Mouse (Mus musculus): ENCODE measurements around the gene Zic4. TPM values are rescaled to one million over a fixed set of nuclear protein-coding genes. Genes with fewer than 3 reads are reported as not detected.

Zic4 gene
- polyA plus RNA-seq, 1 experiment from 2014 or later: not detected

DNA sequence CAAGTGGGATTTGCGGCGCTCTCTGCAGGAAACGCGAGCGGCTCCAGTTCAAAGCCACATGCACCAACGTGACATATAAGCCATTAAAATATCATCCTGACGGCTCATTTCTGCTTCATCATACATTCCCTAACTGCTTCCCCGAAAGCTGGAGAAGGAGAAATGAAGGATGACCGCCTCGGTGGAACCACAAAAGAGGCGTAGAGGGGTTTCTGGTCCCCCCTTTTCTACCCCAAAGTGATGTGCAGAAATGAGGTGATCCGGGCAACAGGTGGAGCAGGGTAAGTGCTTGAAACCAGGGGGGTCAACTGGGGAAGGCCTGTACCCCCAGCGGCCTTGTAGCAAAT is 6.7 kb downstream of the Zic4 start:
- peaks cover 89% of the 10 kb centered on the region for H3K27me3 ChIP-seq (ENCODE audit: control insufficient read depth, insufficient read depth, low read depth, low read length)
- no peak overlapping the region for H3K4me3 ChIP-seq (ENCODE audit: low read length)
- H3K27ac ChIP-seq (ENCODE audit: low read length): no peak overlapping the region
- no peaks in the 10 kb centered on the region for H3K36me3 ChIP-seq (ENCODE audit: control insufficient read depth, insufficient read depth, low read length)
- peaks cover 9% of the 10 kb centered on the region; the same call in 1 of the 2 replicates for H3K4me1 ChIP-seq (replicated peaks; ENCODE audit: control insufficient read depth, insufficient read depth, low read length)
- H3K4me2 ChIP-seq (ENCODE audit: low read depth, low read length): no peak overlapping the region
- WGBS: 5% methylated on average over 13 of the region's 13 CpGs
- no peak for ATAC-seq (ENCODE audit: low read depth)
- H3K9ac ChIP-seq (ENCODE audit: low read length): no peak overlapping the region
- no peaks in the 10 kb centered on the region for H3K9me3 ChIP-seq (ENCODE audit: control insufficient read depth, low read length)

DNA sequence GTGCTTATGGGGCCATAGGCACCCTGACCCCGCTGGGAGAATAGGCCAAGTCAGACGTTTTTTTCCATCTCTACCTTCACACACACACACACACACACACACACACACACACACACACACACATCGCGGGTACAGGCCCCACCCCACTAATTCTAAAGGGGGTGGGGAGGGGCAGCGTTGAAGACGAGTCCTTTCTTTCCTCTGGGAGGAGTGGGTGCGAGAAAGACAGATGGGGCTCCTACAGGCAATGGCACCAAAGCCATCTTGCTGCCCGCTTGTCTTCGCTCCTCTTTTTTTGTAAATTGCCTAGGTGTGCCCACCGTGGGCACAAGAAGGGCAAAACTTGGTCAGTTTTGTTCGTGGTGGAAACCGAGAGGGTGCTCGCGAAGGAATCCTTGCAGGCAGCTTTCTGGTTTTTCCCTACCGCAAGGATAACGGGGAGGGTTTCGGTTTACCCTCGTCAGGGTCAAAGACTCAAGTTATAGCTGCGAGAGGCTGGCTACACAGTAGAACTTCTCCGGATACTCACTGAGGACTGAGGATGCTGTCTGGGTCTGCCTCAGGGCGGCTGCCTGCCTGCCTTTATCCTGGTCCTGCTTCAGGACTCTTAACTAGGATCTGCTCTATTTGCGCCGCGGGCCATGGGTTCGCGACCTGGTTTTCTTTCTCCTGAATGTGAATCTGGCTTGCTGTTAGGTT is 7.2 kb downstream of the Zic4 start:
- no peaks in the 10 kb centered on the region for H3K36me3 ChIP-seq (ENCODE audit: control insufficient read depth, insufficient read depth, low read length)
- peaks cover 88% of the 10 kb centered on the region for H3K27me3 ChIP-seq (ENCODE audit: control insufficient read depth, insufficient read depth, low read depth, low read length)
- H3K4me3 ChIP-seq (ENCODE audit: low read length): no peak overlapping the region
- peaks cover 8% of the 10 kb centered on the region; the same call in 1 of the 2 replicates for H3K4me1 ChIP-seq (replicated peaks; ENCODE audit: control insufficient read depth, insufficient read depth, low read length)
- no peak overlapping the region for H3K9ac ChIP-seq (ENCODE audit: low read length)
- ATAC-seq (ENCODE audit: low read depth): no peak
- no peak overlapping the region for H3K4me2 ChIP-seq (ENCODE audit: low read depth, low read length)
- H3K9me3 ChIP-seq (ENCODE audit: control insufficient read depth, low read length): no peaks in the 10 kb centered on the region
- no peak overlapping the region for H3K27ac ChIP-seq (ENCODE audit: low read length)
- WGBS: 6% methylated on average over 26 of the region's 26 CpGs

- H3K4me3 ChIP-seq (ENCODE audit: low read length): no peak overlapping the region
- H3K36me3 ChIP-seq (ENCODE audit: control insufficient read depth, insufficient read depth, low read length): no peaks in the 10 kb centered on the region
- no peaks in the 10 kb centered on the region for H3K4me1 ChIP-seq (replicated peaks; ENCODE audit: control insufficient read depth, insufficient read depth, low read length)
- no peak overlapping the region for H3K4me2 ChIP-seq (ENCODE audit: low read depth, low read length)
- no peak overlapping the region for H3K27ac ChIP-seq (ENCODE audit: low read length)
- H3K9ac ChIP-seq (ENCODE audit: low read length): no peak overlapping the region
- WGBS: 13% methylated on average over 6 of the region's 6 CpGs
- ATAC-seq (ENCODE audit: low read depth): no peak
- H3K27me3 ChIP-seq (ENCODE audit: control insufficient read depth, insufficient read depth, low read depth, low read length): peaks cover 86% of the 10 kb centered on the region
- no peaks in the 10 kb centered on the region for H3K9me3 ChIP-seq (ENCODE audit: control insufficient read depth, low read length)
Measured at GRCm38 (mm10) chr9:91370191-91370708, 8.0 kb downstream of the Zic4 start.

DNA sequence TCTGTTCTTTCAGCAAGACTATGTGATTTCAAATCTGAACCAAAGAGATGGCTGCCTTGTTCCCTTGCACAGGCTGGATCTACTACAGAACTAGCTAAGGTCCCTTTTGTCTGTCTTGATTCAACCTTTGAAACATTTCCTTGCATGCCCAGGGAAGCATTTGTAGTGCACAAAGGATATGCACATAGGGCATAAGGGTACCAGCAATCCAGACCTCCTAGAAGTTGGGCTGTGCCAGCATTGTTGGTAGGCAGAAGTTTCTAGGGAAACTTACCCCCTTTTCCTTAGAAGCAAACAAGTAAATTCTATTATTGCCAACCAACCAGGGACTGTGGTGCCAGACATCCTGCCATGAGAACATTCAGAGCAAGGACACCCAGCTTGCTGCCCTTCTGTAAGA is 8.8 kb downstream of the Zic4 start:
- no peak for ATAC-seq (ENCODE audit: low read depth)
- Histone ChIP-seq H3K36me3 (ENCODE audit: control insufficient read depth, insufficient read depth, low read length) (no peaks in the 10 kb centered on the region), H3K4me2 (ENCODE audit: low read depth, low read length) (no peak overlapping the region), H3K9ac (ENCODE audit: low read length) (no peak overlapping the region), H3K4me1 (replicated peaks; ENCODE audit: control insufficient read depth, insufficient read depth, low read length) (no peaks in the 10 kb centered on the region), H3K4me3 (ENCODE audit: low read length) (no peak overlapping the region), H3K27ac (ENCODE audit: low read length) (no peak overlapping the region), H3K9me3 (ENCODE audit: control insufficient read depth, low read length) (no peaks in the 10 kb centered on the region), H3K27me3 (ENCODE audit: control insufficient read depth, insufficient read depth, low read depth, low read length) (peaks cover 89% of the 10 kb centered on the region)

DNA sequence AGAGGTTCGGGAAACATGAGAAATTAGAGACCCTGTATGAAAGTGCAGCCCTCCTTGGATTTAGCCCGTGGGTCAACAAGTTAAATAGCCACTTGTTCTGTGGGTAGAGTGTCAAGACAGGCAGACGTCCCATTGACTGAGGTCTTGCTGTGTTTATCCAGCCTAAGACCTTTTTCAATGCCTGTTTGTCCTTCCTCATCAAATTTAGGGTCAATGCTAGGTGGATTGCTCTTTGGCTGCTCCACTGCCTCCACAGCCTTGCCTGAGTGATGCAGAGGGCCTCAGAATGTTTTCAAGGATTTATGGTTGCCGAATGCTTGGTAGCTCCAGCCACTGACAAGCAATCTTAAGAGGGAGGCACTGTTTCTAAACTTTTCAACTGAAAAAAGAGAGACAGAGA is 9.4 kb downstream of the Zic4 start:
- no peak for ATAC-seq (ENCODE audit: low read depth)
- H3K4me3 ChIP-seq (ENCODE audit: low read length): no peak overlapping the region
- H3K27ac ChIP-seq (ENCODE audit: low read length): no peak overlapping the region
- H3K27me3 ChIP-seq (ENCODE audit: control insufficient read depth, insufficient read depth, low read depth, low read length): peaks cover 91% of the 10 kb centered on the region
- H3K4me2 ChIP-seq (ENCODE audit: low read depth, low read length): no peak overlapping the region
- WGBS: 10% methylated on average over 4 of the region's 4 CpGs
- H3K36me3 ChIP-seq (ENCODE audit: control insufficient read depth, insufficient read depth, low read length): no peaks in the 10 kb centered on the region
- H3K9me3 ChIP-seq (ENCODE audit: control insufficient read depth, low read length): no peaks in the 10 kb centered on the region
- no peaks in the 10 kb centered on the region for H3K4me1 ChIP-seq (replicated peaks; ENCODE audit: control insufficient read depth, insufficient read depth, low read length)
- no peak overlapping the region for H3K9ac ChIP-seq (ENCODE audit: low read length)

DNA sequence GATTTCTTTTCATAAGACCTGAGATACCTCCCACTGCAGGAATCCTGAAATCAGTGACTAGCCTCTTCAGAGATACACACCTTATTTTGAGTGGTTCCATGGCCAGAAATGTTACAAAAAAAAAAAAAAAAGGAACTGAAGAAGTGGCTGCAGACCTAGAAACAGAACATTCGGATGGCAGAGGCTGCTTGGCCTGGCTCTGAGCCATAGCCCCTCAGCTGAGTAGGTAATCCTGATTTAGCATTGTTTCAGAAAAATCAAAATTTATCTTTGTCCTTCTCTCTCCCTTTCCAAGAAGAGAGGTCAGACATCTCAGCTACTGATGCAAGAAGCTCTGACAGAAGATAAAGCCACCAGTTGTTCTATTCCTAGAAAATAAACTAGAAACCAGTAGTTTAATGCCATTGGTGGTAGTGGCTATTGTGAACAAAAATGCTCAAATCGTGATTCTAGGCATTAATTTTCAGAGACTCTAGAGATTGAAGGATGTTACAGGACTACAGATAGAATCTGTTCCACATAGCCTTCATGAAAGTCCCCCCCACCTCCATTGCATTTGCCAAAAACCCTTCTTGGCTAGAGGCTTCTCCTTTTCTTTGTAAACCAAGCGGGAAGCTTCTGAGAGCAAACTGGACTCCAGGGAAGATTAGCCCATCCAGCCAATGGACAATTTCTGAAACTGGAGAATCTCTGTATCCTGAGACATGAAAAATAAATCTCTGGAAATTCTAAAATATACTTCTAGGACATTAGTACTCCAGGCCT is 11.8 kb downstream of the Zic4 start:
- Histone ChIP-seq H3K36me3 (ENCODE audit: control insufficient read depth, insufficient read depth, low read length) (no peaks in the 10 kb centered on the region), H3K4me1 (replicated peaks; ENCODE audit: control insufficient read depth, insufficient read depth, low read length) (no peaks in the 10 kb centered on the region), H3K27me3 (ENCODE audit: control insufficient read depth, insufficient read depth, low read depth, low read length) (peaks cover 92% of the 10 kb centered on the region), H3K9me3 (ENCODE audit: control insufficient read depth, low read length) (no peaks in the 10 kb centered on the region), H3K27ac (ENCODE audit: low read length) (no peak overlapping the region), H3K4me2 (ENCODE audit: low read depth, low read length) (no peak overlapping the region), H3K9ac (ENCODE audit: low read length) (no peak overlapping the region), H3K4me3 (ENCODE audit: low read length) (no peak overlapping the region)
- ATAC-seq (ENCODE audit: low read depth): no peak
- WGBS: 26% methylated on average over 3 of the region's 3 CpGs

DNA sequence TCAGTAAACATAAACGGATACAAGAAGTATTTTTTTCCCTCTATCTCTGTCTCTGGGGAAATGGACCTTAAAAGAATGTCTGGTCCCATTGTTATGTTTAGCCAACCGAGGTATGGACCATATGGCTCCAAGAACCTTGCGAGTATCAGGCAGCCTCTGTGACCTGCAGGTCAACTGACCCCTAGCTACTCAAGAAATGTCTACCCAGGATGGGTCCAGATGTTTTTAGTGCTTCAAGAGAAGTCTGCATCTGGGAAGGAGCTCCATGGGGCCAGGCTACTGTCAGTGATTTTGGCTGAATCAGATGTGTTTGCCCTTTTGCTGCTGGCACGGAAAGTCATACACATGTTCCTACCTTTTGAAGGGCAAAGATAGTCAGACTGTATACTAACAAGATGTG is 12.5 kb downstream of the Zic4 start:
- WGBS: 8% methylated on average over 4 of the region's 4 CpGs
- no peaks in the 10 kb centered on the region for H3K4me1 ChIP-seq (replicated peaks; ENCODE audit: control insufficient read depth, insufficient read depth, low read length)
- H3K36me3 ChIP-seq (ENCODE audit: control insufficient read depth, insufficient read depth, low read length): no peaks in the 10 kb centered on the region
- no peak overlapping the region for H3K4me3 ChIP-seq (ENCODE audit: low read length)
- ATAC-seq (ENCODE audit: low read depth): no peak
- no peaks in the 10 kb centered on the region for H3K9me3 ChIP-seq (ENCODE audit: control insufficient read depth, low read length)
- H3K9ac ChIP-seq (ENCODE audit: low read length): no peak overlapping the region
- H3K4me2 ChIP-seq (ENCODE audit: low read depth, low read length): no peak overlapping the region
- H3K27ac ChIP-seq (ENCODE audit: low read length): no peak overlapping the region
- peaks cover 92% of the 10 kb centered on the region for H3K27me3 ChIP-seq (ENCODE audit: control insufficient read depth, insufficient read depth, low read depth, low read length)

GRCm38 (mm10) chr9:91377036-91377872 is 15.0 kb downstream of the Zic4 start:
- Histone ChIP-seq H3K9me3 (ENCODE audit: control insufficient read depth, low read length) (no peaks in the 10 kb centered on the region), H3K36me3 (ENCODE audit: control insufficient read depth, insufficient read depth, low read length) (no peaks in the 10 kb centered on the region), H3K4me1 (replicated peaks; ENCODE audit: control insufficient read depth, insufficient read depth, low read length) (peaks cover 8% of the 10 kb centered on the region; the same call in 1 of the 2 replicates), H3K27ac (ENCODE audit: low read length) (no peak overlapping the region), H3K4me2 (ENCODE audit: low read depth, low read length) (no peak overlapping the region), H3K4me3 (ENCODE audit: low read length) (no peak overlapping the region), H3K27me3 (ENCODE audit: control insufficient read depth, insufficient read depth, low read depth, low read length) (peaks cover 91% of the 10 kb centered on the region), H3K9ac (ENCODE audit: low read length) (no peak overlapping the region)
- WGBS: 5% methylated on average over 14 of the region's 14 CpGs
- no peak for ATAC-seq (ENCODE audit: low read depth)

DNA sequence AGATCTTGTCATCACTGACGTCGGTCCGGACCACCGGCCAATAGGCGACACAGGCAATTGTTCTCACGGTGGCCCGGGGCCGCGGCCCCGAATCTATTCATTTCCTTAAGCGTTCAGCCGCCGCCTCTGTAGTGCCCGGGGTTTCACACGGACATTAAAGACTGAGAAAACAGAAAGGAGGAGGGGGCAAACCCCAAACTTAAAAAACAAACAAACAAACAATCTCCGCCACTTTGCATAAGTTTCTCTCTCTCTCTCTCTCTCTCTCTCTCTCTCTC is 15.6 kb downstream of the Zic4 start:
- WGBS: under 1% methylated on average over 16 of the region's 16 CpGs
- Histone ChIP-seq H3K27ac (ENCODE audit: low read length) (no peak overlapping the region), H3K9me3 (ENCODE audit: control insufficient read depth, low read length) (no peaks in the 10 kb centered on the region), H3K27me3 (ENCODE audit: control insufficient read depth, insufficient read depth, low read depth, low read length) (peaks cover 91% of the 10 kb centered on the region), H3K36me3 (ENCODE audit: control insufficient read depth, insufficient read depth, low read length) (no peaks in the 10 kb centered on the region), H3K4me1 (replicated peaks; ENCODE audit: control insufficient read depth, insufficient read depth, low read length) (peaks cover 8% of the 10 kb centered on the region; the same call in 1 of the 2 replicates), H3K4me3 (ENCODE audit: low read length) (no peak overlapping the region), H3K4me2 (ENCODE audit: low read depth, low read length) (no peak overlapping the region), H3K9ac (ENCODE audit: low read length) (no peak overlapping the region)
- ATAC-seq (ENCODE audit: low read depth): no peak

All from lung, embryonic 16.5 days (tissue).